Mouse (Mus musculus) urinary bladder, postnatal 14 days (tissue): ENCODE data around the gene Ly6c1.
"Not testable (repeated sequence)": the region's sequence is repeated elsewhere in the genome, so short reads cannot be mapped to it uniquely, and the experiment has no call there.

Source experiments
- DNase-seq: peaks from one replicate; pipeline ENCODE4 v3.0.0; 2021; ENCODE audit warnings: low spot score

Gene Ly6c1

DNA sequence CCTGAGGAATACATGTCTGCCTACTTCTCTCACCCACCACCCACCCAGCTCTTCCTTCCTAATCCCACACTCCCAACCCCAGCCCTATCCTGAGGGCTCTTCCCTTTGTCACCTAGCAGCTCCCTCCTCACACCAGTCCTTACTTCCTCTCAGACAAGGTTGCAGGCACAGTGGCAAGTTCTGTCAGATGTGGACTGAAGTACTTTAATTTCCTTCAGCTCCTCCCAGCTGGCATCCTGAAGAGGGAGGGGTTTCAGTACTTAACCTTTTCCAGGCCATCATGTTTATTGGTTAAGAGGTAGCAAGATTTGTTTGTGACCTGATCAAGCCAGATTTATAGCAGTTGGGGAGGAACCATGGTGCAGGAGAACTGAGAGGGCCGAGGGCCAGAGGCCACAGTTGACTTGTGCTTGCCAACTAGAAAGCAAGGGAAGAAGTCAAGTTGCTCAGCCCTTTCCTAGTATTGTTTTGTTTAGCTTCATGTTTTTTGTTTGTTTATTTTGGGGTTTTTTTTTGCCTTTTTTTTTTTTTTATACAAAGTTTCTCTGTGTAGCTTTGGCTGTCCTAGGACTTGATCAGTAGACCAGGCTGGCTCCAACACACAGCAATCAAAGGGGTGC is at the start of gene Ly6c1:
TSS of gene Ly6c1 (minus strand) at position 189 of the 620 bp plus-strand sequence.
- not testable (repeated sequence) for DNase-seq

- DNase-seq = not testable (repeated sequence)
Measured at GRCm38 (mm10) chr15:75088041-75088440, 39.4 kb upstream of the Ly6c1 start.

- no peak for DNase-seq
Measured at GRCm38 (mm10) chr15:75069965-75070364, 21.3 kb upstream of the Ly6c1 start.

DNA sequence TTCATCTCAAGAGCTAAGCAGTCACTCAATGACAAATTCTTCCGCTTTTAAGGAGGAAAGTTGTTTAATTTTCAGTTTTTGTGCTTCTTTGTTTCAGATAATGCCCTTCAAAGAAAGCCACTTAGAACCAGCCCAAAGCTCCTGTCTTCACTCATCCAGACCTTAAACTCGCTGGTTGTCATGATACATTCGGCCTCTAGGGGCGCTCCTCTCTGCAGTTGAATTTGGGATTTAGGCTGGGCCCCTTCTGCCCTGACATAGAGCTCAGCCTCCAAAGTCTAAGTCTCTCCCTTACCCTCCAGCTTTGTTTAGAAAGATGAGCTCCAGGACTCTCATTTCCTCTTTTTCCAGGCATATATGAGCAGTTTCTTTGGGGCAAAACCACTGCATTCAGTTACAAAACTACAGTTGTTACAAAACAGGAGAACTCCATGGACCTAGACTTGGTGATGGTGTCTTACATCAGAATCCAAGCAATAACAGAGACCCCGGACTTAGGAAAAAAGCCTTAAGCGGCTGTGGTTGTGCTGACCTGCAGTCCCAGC is 13.5 kb upstream of the Ly6c1 start:
- peak; percentile 69 for DNase-seq

GRCm38 (mm10) chr15:75060505-75060904 is 11.9 kb upstream of the Ly6c1 start:
- DNase-seq = peak; percentile 46

DNA sequence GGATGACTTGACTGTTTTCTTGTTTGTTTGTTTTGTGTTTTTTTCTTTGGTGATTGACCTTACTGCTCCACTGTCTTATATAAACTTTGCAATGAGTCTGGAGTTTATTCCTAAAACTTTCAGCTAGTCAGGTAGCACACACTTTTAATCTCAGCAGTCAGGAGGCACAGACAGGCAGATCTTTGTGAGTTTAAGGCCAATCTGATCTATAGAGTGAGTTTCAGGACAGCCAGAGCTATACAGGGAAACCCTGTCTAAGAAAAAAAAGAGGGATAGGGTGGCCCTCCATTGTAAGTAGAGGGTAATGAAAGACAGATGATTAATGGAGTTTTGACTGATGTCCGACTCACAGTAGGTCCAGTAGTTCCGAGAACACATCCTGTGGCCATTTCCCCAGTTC is 7.4 kb upstream of the Ly6c1 start:
- DNase-seq = no peak

GRCm38 (mm10) chr15:75055425-75055824 is 6.8 kb upstream of the Ly6c1 start:
- DNase-seq = not testable (repeated sequence)

GRCm38 (mm10) chr15:75052414-75052813 is 3.8 kb upstream of the Ly6c1 start:
- not testable (repeated sequence) for DNase-seq

GRCm38 (mm10) chr15:75051141-75051540 is 2.5 kb upstream of the Ly6c1 start:
- DNase-seq = not testable (repeated sequence)

DNA sequence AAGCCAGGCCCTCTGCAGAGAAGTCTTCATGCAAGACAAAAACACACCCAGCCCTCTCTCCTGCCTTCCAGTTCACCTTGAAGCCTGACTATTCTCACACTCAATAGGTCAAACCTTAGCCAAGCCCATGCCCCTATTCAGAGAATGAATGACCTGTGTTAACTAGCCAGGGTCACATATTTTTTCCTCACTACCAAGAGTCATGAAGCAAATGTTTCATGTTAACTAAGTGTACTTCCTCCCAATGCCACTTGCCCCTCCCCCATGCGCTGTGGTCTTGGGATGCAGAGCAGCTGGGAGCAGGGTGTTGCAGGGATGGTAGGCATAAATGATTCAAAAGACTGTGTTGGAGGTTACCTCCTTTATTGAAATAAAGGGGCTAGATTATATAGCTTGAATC is 2.0 kb upstream of the Ly6c1 start:
- DNase-seq = not testable (repeated sequence)

GRCm38 (mm10) chr15:75049811-75050210 is 1.2 kb upstream of the Ly6c1 start:
- DNase-seq = peak; percentile 17

GRCm38 (mm10) chr15:75047970-75048320 is 685 bp downstream of the Ly6c1 start:
- DNase-seq = not testable (repeated sequence)

- not testable (repeated sequence) for DNase-seq
Measured at GRCm38 (mm10) chr15:75047313-75047969, 1.2 kb downstream of the Ly6c1 start.

DNA sequence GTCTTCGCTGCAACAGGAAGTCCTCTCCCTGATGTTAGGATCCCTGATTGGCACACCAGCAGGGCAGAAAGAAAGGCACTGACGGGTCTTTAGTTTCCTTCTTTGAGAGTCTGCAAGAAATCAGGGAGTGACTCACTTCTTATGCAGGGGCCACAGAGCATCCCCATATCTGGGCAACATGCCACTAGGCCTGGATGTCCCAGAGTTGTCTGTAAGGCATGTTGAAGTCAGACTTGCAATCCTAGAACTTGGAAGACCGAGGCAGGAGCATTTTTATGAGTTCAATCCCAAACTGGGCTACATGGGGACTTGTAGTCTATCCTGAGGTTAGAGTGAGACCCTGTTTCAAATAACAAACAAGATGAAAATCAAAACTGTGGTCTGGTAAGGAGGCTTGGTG is 3.1 kb downstream of the Ly6c1 start:
- DNase-seq = not testable (repeated sequence)

DNA sequence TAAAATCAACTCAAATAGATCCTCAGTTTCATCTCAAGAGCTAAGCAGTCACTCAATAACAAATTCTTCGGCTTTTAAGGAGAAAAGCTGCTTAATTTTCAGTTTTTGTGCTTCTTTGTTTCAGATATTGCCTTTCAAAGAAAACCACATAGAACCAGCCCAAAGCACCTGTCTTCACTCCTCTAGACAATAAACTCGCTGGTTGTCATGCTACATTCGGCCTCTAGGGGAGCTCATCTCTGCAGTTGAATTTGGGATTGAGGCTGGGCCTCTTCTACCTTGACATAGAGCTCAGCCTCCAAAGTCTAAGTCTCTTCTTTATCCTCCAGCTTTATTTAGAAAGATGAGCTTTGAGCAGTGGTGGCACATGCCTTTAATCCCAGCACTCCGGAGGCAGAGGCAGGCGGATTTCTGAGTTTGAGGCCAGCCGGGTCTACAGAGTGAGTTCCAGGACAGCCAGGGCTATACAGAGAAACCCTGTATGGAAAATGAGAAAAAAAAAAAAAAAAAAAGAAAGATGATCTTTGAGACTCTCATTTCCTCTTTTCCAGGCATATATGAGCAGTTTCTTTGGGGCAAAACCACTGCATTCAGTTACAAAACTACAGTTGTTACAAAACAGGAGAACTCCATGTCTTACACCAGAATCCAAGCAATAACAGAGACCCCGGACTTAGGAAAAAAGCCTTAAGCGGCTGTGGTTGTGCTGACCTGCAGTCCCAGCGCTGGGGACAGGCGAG is 27.4 kb downstream of the Ly6c1 start:
- not testable (repeated sequence) for DNase-seq

- not testable (repeated sequence) for DNase-seq
Measured at GRCm38 (mm10) chr15:75019446-75019845, 29.2 kb downstream of the Ly6c1 start.
